Mouse (Mus musculus) midbrain, embryonic 12.5 days (tissue): ENCODE measurements around the gene Ttll6. TPM values are rescaled to one million over a fixed set of nuclear protein-coding genes. Genes with fewer than 3 reads are reported as not detected.
A peak's percentile ranks its signal among the peaks of the same experiment; 100 is the strongest.
"Not testable (repeated sequence)": the region's sequence is repeated elsewhere in the genome, so short reads cannot be mapped to it uniquely, and the experiment has no call there.

Experiments used
- ATAC-seq: fragments of 200-750 bp; cut with Nextera tagmentation; 2 replicates; pipeline ENCODE4 v1.8.0; 2017; ENCODE audit warnings: low read depth, moderate TSS enrichment, moderate library complexity; ENCODE audit not compliant: low FRiP score
- H3K27ac ChIP-seq: fragments of 300-500 bp; sonication (generic); replicated peaks from 2 replicates; pipeline ENCODE4 v1.5.1; 2016; ENCODE audit warnings: mild to moderate bottlenecking
- H3K27me3 ChIP-seq: fragments of 300-500 bp; sonication (generic); 2 replicates; pipeline ENCODE4 v1.6.1; 2016; ENCODE audit warnings: mild to moderate bottlenecking
- H3K36me3 ChIP-seq: fragments of 300-500 bp; sonication (generic); 2 replicates; pipeline ENCODE4 v1.6.1; 2016
- H3K4me1 ChIP-seq: fragments of 300-500 bp; sonication (generic); 2 replicates; pipeline ENCODE4 v1.6.1; 2016
- H3K4me2 ChIP-seq: fragments of 300-500 bp; sonication (generic); replicated peaks from 2 replicates; pipeline ENCODE4 v1.6.1; 2016; ENCODE audit warnings: mild to moderate bottlenecking, moderate library complexity
- H3K4me3 ChIP-seq: fragments of 300-500 bp; sonication (generic); 2 replicates; pipeline ENCODE4 v1.5.1; 2016; ENCODE audit warnings: mild to moderate bottlenecking
- H3K9ac ChIP-seq: fragments of 300-500 bp; sonication (generic); replicated peaks from 2 replicates; pipeline ENCODE4 v1.6.1; 2016; ENCODE audit warnings: mild to moderate bottlenecking, moderate library complexity
- H3K9me3 ChIP-seq: fragments of 300-500 bp; sonication (generic); 2 replicates; pipeline ENCODE4 v1.6.1; 2016; ENCODE audit warnings: mild to moderate bottlenecking
- WGBS: fragments of 180-500 bp; shearing (Covaris S2); methylation state at CpG from one replicate; pipeline ENCODE4 v1.1.7; 2016; 5-methylcytosine and 5-hydroxymethylcytosine counted together
- polyA plus RNA-seq: library from polyadenylated mRNA; unstranded; fragments of >200 nt; fragmentation: Nextera tagmentation; extraction: Ambion mirVana; gene quantifications from 2 replicates; pipeline ENCODE4 v1.2.1, GENCODE M21; 2016

Gene Ttll6
- not detected in 2 replicates for polyA plus RNA-seq

DNA sequence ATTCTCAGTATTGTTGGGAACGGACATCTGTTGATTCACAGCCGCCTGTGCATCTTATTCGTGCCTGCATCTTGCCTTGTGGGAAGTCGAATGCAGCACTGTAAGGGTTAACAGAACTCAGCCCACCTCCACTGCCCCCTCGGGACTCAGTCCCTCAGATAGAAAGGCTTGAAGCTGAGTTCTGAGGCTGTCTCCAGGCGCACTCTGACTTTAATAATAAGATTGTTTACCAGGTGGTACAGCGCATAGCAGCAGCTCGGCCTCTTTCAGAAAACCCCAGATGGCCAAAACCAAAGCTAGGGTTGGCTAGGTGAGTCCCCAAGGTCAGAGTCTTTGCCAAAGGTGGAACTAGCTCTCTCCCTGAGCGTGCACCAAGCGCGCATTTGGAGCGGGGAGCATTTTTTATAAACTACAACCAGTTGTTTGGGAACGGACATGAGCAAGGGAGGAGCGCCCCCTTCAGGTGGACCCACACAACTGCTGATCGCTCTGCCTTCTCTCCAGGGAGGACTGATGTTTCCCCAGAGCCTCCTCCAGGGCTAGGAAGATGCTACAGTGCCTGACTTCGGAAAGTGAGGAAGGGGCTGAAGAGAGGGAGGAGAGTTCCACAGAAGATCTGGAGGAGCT is at the start of gene Ttll6:
Ttll6 (plus strand) TSS at position 548 of the 627 bp plus-strand sequence.
- Histone ChIP-seq H3K27me3 (peaks cover 43% of the 10 kb centered on the region), H3K27ac (no peak within 1 kb of the TSS), H3K4me1 (0 out of 2 replicates have a peak, but pooled peaks cover 7% of the 10 kb centered on the region), H3K4me3 (no peak within 1 kb of the TSS), H3K9ac (no peak within 1 kb of the TSS), H3K9me3 (no peaks in the 10 kb centered on the region), H3K36me3 (no peaks in the 10 kb centered on the region), H3K4me2 (peak within 1 kb of the TSS; percentile 34)
- ATAC-seq = no peak
- WGBS = 20% methylated on average over 16 of the region's 16 CpGs

DNA sequence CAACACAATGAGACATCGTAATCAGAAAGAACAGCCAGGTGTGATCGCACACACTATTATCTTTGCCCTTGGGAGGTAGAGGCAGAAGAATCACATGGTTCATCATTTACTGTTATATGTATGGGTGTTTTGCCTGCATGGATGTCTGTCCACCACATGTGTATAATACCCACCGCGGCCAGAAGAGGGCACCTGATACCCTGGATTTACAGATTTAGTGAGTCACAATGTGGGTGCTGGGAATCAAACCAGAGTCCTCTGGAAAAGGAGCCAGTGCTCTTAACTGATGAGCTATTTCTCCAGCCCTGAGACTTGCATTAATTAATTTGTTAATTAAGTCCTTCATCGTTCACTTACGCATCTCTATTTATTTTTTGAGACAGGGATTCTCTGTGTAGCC is 45.6 kb upstream of the Ttll6 start:
- Histone ChIP-seq H3K4me1 (no peaks in the 10 kb centered on the region), H3K4me2 (no peak overlapping the region), H3K27ac (no peak overlapping the region), H3K9me3 (peaks cover 3% of the 10 kb centered on the region; the same call in 1 of the 2 replicates), H3K9ac (no peak overlapping the region), H3K36me3 (no peaks in the 10 kb centered on the region), H3K4me3 (no peak overlapping the region), H3K27me3 (no peaks in the 10 kb centered on the region; the same call in 1 of the 2 replicates)
- WGBS = 84% methylated on average over 6 of the region's 6 CpGs
- no peak for ATAC-seq

DNA sequence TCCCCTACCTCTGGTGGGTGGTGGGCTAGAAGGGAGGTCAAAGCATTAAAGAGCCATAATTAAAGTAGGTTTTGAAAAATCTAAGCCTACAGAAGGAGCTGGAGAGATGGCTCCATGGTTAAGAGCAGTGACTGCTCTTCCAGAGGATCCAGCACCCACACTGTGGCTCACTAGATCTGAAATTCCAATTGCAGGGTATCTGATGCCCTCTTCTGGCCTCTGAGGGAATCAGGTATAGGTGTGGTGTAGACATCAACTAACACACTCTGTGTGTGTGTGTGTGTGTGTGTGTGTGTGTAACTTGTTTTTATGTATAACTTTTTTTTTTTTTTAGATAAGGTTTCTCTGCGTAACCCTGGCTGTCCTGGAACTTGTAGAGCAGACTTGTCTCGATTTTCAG is 42.5 kb upstream of the Ttll6 start:
- Histone ChIP-seq H3K9ac (no peak overlapping the region), H3K9me3 (peaks cover 3% of the 10 kb centered on the region; the same call in 1 of the 2 replicates), H3K27ac (no peak overlapping the region), H3K4me1 (no peaks in the 10 kb centered on the region), H3K27me3 (no peaks in the 10 kb centered on the region; the same call in 1 of the 2 replicates), H3K4me2 (no peak overlapping the region), H3K4me3 (no peak overlapping the region), H3K36me3 (no peaks in the 10 kb centered on the region)
- ATAC-seq = no peak
- 60% methylated on average over 2 of the region's 2 CpGs for WGBS

DNA sequence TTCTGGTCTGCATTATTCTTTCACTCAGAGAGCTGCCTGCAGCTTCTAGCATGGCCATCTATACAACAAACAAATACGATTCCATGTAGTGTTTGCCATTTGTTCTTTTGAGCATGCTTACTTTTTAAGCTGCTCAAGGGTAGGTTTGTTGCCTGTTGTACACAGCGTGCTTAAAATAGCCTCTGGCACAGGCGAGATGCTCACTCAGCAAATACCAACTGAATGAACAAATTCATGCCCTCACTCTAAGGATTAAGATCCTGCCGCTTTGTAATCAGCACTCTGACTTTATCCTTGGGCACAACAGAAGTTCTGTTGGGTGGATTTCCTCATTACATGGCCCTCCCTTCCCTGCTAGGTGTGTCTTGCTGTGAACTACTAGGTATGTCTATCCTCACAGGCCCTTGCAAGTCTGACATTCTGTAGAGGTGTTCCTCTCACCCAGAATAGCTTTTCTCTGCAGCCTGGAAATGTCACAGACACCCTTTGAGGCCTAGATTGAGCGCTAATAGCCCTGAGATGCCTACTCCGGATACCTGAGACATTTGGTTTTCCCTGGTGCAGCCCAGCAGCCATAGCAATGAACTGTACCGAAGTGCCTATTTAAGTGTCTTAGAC is 40.8 kb upstream of the Ttll6 start:
- ATAC-seq = no peak
- H3K4me3 ChIP-seq = no peak overlapping the region
- H3K27me3 ChIP-seq = peaks cover 4% of the 10 kb centered on the region; the same call in 1 of the 2 replicates
- 49% methylated on average over 7 of the region's 7 CpGs for WGBS
- H3K9ac ChIP-seq = no peak overlapping the region
- H3K4me2 ChIP-seq = no peak overlapping the region
- peaks cover 3% of the 10 kb centered on the region; the same call in 1 of the 2 replicates for H3K9me3 ChIP-seq
- H3K36me3 ChIP-seq = no peaks in the 10 kb centered on the region
- H3K4me1 ChIP-seq = no peaks in the 10 kb centered on the region
- no peak overlapping the region for H3K27ac ChIP-seq

DNA sequence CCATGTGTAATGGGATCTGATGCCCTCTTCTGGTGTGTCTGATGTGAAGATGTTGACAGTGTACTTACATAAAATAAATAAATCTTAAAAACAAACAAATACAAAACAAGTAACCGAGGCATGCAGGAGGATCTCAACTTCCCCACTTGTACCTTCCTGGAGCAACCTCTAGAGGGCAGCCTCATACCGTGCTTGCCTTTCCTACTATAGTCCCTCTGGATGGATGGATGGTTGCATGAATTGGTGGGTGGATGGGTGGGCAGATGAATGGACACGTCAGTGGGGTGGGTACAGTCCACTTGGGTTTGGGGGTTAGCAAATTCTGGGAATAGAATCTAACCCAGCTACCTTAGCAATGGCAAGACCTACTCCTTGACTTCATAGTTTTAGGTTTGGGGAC is 40.2 kb upstream of the Ttll6 start:
- Histone ChIP-seq H3K27me3 (peaks cover 4% of the 10 kb centered on the region; the same call in 1 of the 2 replicates), H3K4me3 (no peak overlapping the region), H3K36me3 (no peaks in the 10 kb centered on the region), H3K4me2 (no peak overlapping the region), H3K9ac (no peak overlapping the region), H3K4me1 (no peaks in the 10 kb centered on the region), H3K9me3 (no peaks in the 10 kb centered on the region), H3K27ac (no peak overlapping the region)
- ATAC-seq = no peak
- WGBS = 13% methylated on average over 3 of the region's 3 CpGs

DNA sequence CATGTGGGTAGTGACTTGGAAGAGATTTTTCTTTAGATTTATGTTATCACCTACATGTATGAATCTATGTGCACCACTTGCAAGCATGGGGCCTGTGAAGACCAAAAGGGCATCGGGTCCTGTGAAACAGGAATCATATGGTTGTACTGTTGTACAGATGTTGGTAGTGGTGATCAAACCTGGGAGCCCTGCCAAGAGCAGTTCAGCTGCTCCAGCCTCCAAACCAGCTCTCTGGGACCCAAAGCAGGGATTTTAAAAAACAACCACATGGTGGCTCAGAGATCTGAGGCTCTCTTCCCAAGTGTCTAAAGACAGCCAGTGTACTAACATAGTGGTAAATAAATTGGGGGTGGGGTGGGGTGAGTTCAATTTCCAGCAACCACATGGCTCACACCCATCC is 25.2 kb upstream of the Ttll6 start:
- WGBS = 90% methylated on average over 1 of the region's 1 CpGs
- H3K36me3 ChIP-seq = no peaks in the 10 kb centered on the region
- no peaks in the 10 kb centered on the region for H3K27me3 ChIP-seq
- no peak overlapping the region for H3K4me3 ChIP-seq
- no peak for ATAC-seq
- H3K9me3 ChIP-seq = no peaks in the 10 kb centered on the region
- no peak overlapping the region for H3K9ac ChIP-seq
- no peak overlapping the region for H3K4me2 ChIP-seq
- no peaks in the 10 kb centered on the region for H3K4me1 ChIP-seq
- no peak overlapping the region for H3K27ac ChIP-seq

DNA sequence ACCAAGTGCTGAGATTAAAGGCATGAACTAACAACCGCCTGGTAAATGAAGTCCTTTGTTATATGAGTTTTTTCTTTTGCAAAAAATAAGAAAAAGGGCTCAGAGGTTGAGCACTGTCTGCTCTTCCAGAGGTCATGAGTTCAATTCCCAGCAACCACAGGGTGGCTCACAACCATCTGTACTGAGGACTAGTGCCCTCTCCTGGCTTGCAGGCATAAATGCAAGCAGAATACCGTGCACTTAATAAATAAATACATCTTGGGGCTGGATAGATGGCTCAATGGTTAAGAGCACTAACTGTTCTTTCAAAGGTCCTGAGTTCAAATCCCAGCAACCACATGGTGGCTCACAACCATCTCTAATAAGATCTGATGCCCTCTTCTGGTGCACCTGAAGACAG is 22.6 kb upstream of the Ttll6 start:
- ATAC-seq, H3K4me2 ChIP-seq, H3K27ac ChIP-seq, H3K36me3 ChIP-seq, H3K9ac ChIP-seq, H3K4me3 ChIP-seq, H3K4me1 ChIP-seq, H3K9me3 ChIP-seq, H3K27me3 ChIP-seq: not testable (repeated sequence)
- 63% methylated on average over 2 of the region's 2 CpGs for WGBS

DNA sequence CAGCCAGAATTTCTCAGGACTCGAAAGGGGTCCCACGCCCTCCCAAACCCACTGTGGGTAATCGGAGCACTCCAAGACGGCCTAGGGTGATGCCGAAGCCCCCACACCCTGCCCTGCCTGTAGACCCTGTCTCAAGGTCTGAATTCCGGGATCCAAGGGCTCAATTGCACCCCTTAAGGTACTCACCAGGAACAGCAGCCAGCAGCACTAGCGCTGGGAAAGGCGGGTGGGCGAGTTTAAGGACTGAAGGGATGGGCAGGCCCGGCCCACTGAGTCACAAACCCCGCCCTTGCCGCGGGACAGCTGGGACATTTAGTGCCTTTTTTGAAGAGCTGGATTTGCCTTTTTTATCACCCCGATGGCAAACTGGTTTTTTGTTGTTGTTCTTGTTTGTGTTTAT is 21.8 kb upstream of the Ttll6 start, which contains the start of gene Calcoco2:
Calcoco2 (minus strand) TSS at position 214 of the 400 bp plus-strand sequence.
- H3K27me3 ChIP-seq = no peaks in the 10 kb centered on the region
- no peaks in the 10 kb centered on the region for H3K36me3 ChIP-seq
- no peak for ATAC-seq
- H3K4me2 ChIP-seq = no peak within 1 kb of the TSS
- 46% methylated on average over 14 of the region's 14 CpGs for WGBS
- no peak within 1 kb of the TSS for H3K9ac ChIP-seq
- no peak within 1 kb of the TSS for H3K27ac ChIP-seq
- H3K9me3 ChIP-seq = no peaks in the 10 kb centered on the region
- no peaks in the 10 kb centered on the region for H3K4me1 ChIP-seq
- H3K4me3 ChIP-seq = no peak within 1 kb of the TSS

DNA sequence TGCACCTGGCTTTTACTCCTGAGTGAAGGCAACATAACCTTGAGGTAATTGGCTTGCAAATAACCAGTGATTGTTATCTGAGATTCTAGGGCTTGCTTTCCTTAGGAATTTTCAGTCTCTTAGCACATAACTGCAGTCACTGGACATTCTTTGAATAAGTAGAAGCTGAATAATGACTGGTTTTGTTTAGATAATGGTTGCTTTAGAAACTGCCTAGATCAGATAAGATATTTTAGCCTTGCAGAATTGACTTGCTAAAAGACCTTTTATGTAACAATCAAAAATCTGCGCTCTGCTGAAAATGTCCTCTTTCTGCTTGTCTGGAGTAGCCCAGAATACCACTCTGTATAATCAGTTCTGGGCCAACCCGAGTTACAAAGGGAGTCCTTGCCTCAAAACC is 19.5 kb upstream of the Ttll6 start:
- Histone ChIP-seq H3K9ac (no peak overlapping the region), H3K36me3 (no peaks in the 10 kb centered on the region), H3K4me1 (no peaks in the 10 kb centered on the region), H3K4me2 (no peak overlapping the region), H3K27me3 (no peaks in the 10 kb centered on the region), H3K4me3 (no peak overlapping the region), H3K9me3 (no peaks in the 10 kb centered on the region), H3K27ac (no peak overlapping the region)
- 72% methylated on average over 2 of the region's 2 CpGs for WGBS
- no peak for ATAC-seq

DNA sequence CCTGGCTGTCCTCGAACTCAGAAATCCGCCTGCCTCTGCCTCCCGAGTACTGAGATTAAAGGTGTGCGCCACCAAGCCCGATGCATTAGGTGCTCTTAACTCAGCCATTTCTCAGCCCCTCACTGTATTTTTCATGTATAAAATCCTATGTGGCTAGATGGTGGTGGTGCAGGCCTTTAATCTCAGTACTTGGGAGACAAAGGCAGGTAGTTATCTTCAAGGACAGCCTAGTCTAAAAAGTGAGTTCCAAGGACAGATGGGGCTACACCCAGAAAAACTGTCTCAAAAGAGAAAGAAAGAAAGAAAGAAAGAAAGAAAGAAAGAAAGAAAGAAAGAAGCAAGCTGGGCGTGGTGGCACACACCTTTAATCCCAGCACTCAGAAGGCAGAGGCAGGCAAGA is 18.2 kb upstream of the Ttll6 start:
- Histone ChIP-seq H3K9me3 (no peaks in the 10 kb centered on the region), H3K4me1 (no peaks in the 10 kb centered on the region), H3K36me3 (no peaks in the 10 kb centered on the region), H3K9ac (no peak overlapping the region), H3K4me3 (no peak overlapping the region), H3K27me3 (no peaks in the 10 kb centered on the region), H3K4me2 (no peak overlapping the region), H3K27ac (no peak overlapping the region)
- 90% methylated on average over 6 of the region's 6 CpGs for WGBS
- ATAC-seq = no peak

DNA sequence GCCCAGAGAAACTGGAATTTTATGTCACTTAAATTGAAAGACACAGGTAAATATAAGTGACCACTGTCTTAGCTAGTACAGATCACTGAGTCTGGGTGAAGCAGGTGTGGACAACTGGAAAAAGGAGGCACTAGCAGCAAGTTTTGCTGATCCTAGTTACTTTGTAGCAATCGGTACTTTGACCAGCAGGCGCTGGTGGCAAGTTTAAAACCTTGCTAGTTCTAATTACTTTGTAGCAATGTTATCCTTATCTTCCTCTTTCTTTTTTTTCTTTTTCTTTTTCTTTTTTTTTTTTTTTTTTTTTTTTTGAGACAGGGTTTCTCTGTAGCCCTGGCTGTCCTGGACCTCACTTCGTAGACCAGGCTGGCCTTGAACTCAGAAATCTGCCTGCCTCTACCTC is 17.5 kb upstream of the Ttll6 start:
- no peaks in the 10 kb centered on the region for H3K27me3 ChIP-seq
- WGBS = 96% methylated on average over 3 of the region's 3 CpGs
- no peak for ATAC-seq
- H3K27ac ChIP-seq = no peak overlapping the region
- H3K9ac ChIP-seq = no peak overlapping the region
- H3K4me3 ChIP-seq = no peak overlapping the region
- H3K36me3 ChIP-seq = no peaks in the 10 kb centered on the region
- no peak overlapping the region for H3K4me2 ChIP-seq
- no peaks in the 10 kb centered on the region for H3K4me1 ChIP-seq
- H3K9me3 ChIP-seq = no peaks in the 10 kb centered on the region

DNA sequence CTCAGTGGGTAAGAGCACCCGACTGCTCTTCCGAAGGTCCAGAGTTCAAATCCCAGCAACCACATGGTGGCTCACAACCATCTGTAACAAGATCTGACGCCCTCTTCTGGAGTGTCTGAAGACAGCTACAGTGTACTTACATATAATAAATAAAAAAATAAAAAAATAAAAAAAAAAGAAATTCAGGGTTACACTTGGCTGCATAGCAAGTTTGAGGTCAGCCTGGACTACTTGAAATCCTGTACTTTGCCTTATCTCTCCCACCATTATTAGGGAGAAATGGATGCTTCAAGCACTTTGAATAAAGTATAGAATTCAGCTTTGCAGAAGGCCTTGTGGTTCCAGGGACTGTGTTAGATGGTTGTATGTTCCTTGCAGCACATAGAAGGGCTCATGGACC is 16.7 kb upstream of the Ttll6 start:
- not testable (repeated sequence) for H3K4me2 ChIP-seq, H3K9me3 ChIP-seq, H3K36me3 ChIP-seq, H3K4me1 ChIP-seq, H3K27me3 ChIP-seq, H3K27ac ChIP-seq, ATAC-seq, H3K9ac ChIP-seq, H3K4me3 ChIP-seq
- 71% methylated on average over 3 of the region's 3 CpGs for WGBS
